Mouse (Mus musculus) Patski (cell line): Measurements from ENCODE around the gene Cdk12. TPM values are rescaled to one million over a fixed set of nuclear protein-coding genes. Genes with fewer than 3 reads are reported as not detected.

Experiments
- ATAC-seq: fragments of 100-300 bp; one replicate; pipeline ENCODE4 v1.8.0; 2021
- CTCF ChIA-PET: fragments of 350-600 bp; sonication (Branson Sonifier 250); formaldehyde crosslinking; loops from one replicate; lab custom pipeline; 2022; ENCODE audit warnings: inconsistent platforms; lab: Charles Lee
- POLR2A ChIA-PET: fragments of 350-600 bp; sonication (Branson Sonifier 250); formaldehyde crosslinking; loops from one replicate; lab custom pipeline; 2022; ENCODE audit warnings: antibody characterized with exemption, inconsistent platforms; lab: Charles Lee
- DNase-seq: peaks from one replicate; pipeline ENCODE4 v3.0.0-alpha.2; 2011; ENCODE audit warnings: low read depth, low spot score
- H3K27me3 ChIP-seq: fragments of 371-371 bp; one replicate; pipeline ENCODE4 v1.5.1; 2021
- CTCF ChIP-seq: fragments of 100-300 bp; IDR thresholded peaks from one replicate; pipeline ENCODE4 v1.5.1; 2021
- in situ Hi-C: fragments of 300-500 bp; cut with MboI; formaldehyde crosslinking; loops from 3 replicates; pipeline ENCODE4 v1.11.1; 2018; ENCODE audit warnings: low pct_unique_long_range_greater_than_20kb, mixed read lengths
- polyA plus RNA-seq: library from polyadenylated mRNA; unstranded; gene quantifications from one replicate; pipeline ENCODE4 v1.2.3, GENCODE M21; 2021

Gene Cdk12
- polyA plus RNA-seq, 1 experiment from 2014 or later, result 24.8 TPM

DNA sequence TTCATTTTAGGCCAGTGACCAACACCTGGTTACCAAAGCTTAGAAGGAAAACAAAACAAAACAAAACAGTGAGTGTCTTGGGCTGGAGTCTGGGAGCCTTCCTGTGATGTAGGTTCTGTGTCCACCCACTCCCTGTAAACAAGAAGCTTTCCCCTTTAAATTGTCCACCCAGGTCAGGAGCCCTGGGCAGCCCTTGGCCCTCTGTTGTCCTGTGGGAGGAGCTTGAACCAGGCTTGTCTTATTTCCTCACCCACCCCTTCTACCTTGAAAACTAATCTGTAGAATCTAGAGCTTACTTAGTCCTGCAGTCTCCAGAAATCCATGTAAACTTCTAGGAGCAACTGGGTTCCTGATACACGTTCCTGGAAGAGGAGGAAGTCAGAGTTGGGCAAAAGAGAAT lies 119.3 kb downstream of the Cdk12 start:
- DNase-seq, result no peak
- ChIA-PET CTCF (interaction anchor here (1.9 kb wide), 1 partner anchor 20 kb away, joined by 10 read pairs; no protein-coding TSS in a partner anchor), POLR2A (no interaction called here)
- peaks cover 90% of the 10 kb centered on the region for H3K27me3 ChIP-seq
- ATAC-seq, result no peak
- TF ChIP-seq CTCF, result no peak
- in situ Hi-C loops, result no loop called here

DNA sequence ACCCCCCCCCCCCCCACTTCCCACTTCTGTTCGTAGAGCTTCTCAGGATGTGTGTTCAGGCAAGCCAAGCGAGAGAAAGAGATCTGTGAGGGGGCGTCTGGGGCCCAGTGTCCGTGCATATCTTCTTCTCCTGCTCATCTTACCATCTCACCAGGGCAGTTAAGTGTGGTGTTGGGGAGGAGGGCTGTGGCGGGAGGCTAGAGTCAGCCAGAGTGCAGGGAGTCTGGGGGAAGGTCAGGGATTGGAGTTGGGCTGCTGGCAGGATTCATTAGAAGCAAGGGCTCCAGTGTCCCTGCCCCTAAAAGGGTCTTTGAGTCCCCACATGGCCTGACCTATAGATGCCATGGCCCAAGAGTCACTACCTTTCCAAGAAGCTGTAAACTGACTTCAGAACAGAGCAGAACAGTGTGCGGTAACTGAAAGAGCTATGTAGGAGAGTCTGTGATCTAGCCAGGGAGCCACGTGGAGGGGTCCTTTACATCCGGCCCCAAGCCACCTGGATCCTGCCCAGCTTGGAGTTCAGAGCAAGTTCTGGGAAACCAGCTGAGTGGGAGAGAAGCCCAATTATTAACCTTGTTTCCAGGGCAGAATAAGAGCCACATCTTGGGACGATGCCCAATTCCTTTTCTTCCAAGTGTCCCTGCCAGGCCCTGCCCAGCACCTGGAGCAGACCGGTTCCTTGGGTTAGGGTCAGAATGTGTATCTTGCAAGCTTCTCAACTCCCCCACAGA lies 120.4 kb downstream of the Cdk12 start:
- peaks cover 92% of the 10 kb centered on the region for H3K27me3 ChIP-seq
- CTCF ChIA-PET, result interaction anchor here (1.9 kb wide), 1 partner anchor 19 kb away, joined by 10 read pairs; no protein-coding TSS in a partner anchor
- no peak for TF ChIP-seq CTCF
- DNase-seq, result no peak
- ATAC-seq, result no peak
- in situ Hi-C loops, result no loop called here
- POLR2A ChIA-PET, result no interaction called here

DNA sequence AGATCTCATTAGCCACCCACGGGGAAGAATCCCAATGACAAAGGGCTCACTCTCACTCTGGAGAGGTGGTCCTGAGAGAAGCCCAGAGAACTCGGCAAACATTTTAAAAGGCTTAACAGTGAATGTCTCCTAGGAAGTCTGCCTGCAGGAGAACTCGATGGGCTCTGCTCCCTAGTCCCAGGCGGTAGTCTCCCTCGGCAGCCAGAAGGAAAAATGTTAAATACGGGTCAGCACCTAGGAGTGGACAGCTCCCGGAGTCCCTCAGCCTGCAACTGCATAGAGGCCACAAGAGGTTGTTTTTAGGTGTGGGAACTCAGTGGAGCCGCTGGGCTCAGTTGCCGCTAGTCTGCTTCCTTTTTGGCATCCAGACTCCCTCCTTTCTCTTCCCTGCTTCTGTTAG lies 121.1 kb downstream of the Cdk12 start:
- ATAC-seq, result no peak

DNA sequence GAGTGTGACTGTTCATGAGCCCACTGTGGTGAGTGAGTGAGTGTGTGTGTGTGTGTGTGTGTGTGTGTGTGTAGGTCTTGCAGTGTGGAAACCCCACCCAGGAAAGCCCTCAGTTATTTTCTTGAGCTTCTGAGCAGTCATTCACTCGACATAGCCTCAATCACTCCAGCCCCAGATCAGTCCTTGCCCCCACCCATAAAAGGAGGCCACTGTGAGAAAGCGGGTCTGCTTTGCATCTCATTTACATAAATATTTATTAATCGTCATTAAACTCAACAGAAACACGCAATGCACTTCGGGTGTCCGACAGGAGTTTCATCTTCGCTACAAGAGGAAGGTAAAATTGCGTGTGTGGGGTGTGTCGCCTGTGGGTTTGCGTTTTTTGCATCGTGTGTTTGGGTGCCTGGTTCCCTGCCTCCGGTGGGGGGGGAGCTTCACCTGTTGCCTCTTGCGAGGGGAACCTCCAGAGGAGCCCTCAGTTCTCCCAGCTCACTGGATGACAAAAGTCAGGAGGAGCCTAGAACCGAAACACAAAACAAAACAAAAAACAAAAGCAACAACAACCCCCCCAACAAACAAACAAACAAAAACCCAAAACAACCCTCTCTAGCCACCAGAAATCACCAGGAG lies 122.4 kb downstream of the Cdk12 start:
- in situ Hi-C loops, result no loop called here
- POLR2A ChIA-PET, result interaction anchor here (0.6 kb wide), 1 partner anchor 256 kb away, joined by 3 read pairs; no protein-coding TSS in a partner anchor
- no peak for TF ChIP-seq CTCF

More for the DNA sequence above, 121.1 kb downstream of the Cdk12 start:
- peaks cover 92% of the 10 kb centered on the region for H3K27me3 ChIP-seq
- ChIA-PET POLR2A (no interaction called here), CTCF (no interaction called here)
- TF ChIP-seq CTCF, result no peak
- in situ Hi-C loops, result no loop called here
- DNase-seq, result no peak

DNA sequence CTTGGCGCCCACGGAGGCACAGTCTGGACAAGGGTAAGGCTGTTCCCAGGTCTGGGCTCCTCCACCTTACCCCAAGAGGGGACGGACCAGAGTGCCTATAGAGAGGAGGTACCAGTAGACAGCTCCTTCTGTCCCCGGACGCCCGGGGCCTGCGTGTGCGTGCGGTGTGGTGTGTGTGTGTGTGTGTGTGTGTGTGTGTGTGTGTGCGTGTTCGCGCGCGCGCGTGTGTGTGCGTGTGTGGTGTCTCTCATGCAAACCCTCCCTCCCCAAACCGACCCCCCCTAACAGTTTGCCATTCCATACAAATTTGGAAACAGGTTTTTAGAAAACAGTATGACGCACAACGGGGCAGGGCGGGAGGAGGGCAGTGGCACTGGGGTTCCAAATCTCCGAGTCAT lies 123.0 kb downstream of the Cdk12 start:
- ATAC-seq, result no peak
- CTCF ChIA-PET, result no interaction called here
- in situ Hi-C loops, result no loop called here
- no peak for TF ChIP-seq CTCF
- POLR2A ChIA-PET, result interaction anchor here (0.6 kb wide), 1 partner anchor 257 kb away, joined by 3 read pairs; no protein-coding TSS in a partner anchor
- no peak for DNase-seq
- H3K27me3 ChIP-seq, result peaks cover 89% of the 10 kb centered on the region

More for the DNA sequence above, 122.4 kb downstream of the Cdk12 start:
- no peak for ATAC-seq
- peaks cover 89% of the 10 kb centered on the region for H3K27me3 ChIP-seq
- DNase-seq, result no peak
- CTCF ChIA-PET, result no interaction called here

DNA sequence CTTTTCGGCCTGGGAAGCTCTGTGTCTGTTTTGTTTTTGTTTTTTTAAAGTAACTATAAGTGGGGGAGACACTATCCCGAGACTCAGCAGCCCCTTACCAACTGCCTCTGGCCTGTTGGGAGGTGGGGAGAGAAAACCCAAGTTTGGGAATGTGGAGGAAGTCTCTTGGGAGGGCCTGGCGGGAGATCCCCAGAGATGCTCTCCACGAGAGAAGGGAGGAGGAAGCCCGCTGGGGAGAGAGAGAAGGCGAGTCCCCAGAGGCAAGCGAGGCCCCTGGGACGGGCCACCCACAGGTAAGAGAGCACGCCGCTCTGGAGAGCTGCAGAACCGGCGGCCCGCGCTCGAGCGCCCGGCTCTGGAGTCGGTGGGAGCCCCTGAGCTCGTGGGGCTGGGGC lies 123.9 kb downstream of the Cdk12 start:
- ChIA-PET POLR2A (interaction anchor here (0.6 kb wide), 1 partner anchor 49 kb away, joined by 6 read pairs; no protein-coding TSS in a partner anchor), CTCF (no interaction called here)
- TF ChIP-seq CTCF, result no peak
- H3K27me3 ChIP-seq, result peaks cover 86% of the 10 kb centered on the region
- in situ Hi-C loops, result no loop called here
- DNase-seq, result no peak
- no peak for ATAC-seq

DNA sequence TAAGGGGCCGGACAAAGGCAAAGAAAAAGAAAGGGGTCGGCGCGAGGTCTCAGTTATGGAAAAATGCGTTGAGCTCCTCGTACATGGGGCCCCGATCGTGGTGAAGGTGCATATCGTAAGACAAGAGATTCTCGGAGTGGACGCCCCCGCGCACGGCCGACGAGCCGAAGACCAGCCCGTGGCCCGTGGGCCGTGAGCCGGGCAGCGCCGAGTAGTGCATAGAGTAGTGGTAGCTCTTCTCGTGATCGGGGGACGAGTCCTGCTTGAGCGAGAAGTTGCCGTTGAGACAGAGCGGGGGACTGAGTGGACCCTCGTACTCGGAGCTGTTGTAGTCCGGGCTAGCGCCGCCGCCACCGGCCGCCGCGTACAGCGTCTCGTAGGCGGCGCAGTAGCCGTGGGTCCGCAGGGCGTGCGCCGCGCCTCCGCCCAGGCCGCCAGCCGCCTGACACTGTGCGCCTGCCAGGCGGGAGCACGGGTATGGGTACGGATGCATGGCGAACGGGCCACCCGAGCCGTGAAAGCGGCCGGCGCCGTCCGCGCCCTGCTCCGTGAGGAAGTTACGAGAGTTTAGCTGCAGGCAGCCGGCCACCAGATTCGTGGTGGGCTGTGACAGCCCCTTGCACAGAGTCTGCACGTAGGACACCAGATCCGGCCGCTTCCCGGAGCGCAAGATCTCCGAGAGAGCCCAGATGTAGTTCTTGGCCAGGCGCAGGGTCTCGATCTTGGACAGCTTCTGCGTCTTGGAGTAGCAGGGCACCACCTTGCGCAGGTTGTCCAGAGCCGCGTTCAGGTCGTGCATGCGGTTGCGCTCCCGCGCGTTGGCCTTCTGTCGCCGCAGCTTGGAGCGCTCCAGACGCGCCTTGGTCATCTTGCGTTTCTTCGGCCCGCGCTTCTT lies 124.5 kb downstream of the Cdk12 start:
- in situ Hi-C loops, result no loop called here
- ChIA-PET POLR2A (interaction anchor here (0.6 to 0.7 kb wide), 2 partner anchors 49 to 822 kb away, joined by 3 to 6 read pairs; no protein-coding TSS in a partner anchor), CTCF (no interaction called here)
- ATAC-seq (no peak), DNase-seq (no peak)
- peaks cover 88% of the 10 kb centered on the region for H3K27me3 ChIP-seq
- TF ChIP-seq CTCF, result no peak

DNA sequence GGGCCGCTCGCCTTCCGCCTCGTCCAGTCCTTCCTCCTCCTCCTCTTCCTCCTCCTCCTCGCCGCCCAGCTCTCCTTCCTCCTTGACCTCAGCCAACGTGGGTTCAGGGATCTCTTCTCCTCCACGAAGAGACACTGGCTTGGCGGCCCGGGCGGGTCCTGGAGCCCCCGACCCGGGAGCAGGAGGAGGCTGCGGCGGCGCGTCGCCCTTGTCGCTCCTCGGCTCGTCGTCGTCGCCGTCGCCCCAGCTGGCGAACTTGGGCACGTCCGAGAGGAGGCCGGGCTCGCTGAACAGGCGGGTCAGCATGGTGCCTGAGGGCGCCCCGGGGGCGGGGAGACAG lies 125.1 kb downstream of the Cdk12 start:
- POLR2A ChIA-PET, result interaction anchor here (0.7 kb wide), 1 partner anchor 823 kb away, joined by 3 read pairs; no protein-coding TSS in a partner anchor
- CTCF ChIA-PET, result no interaction called here
- peaks cover 88% of the 10 kb centered on the region for H3K27me3 ChIP-seq
- ATAC-seq, result no peak
- in situ Hi-C loops, result no loop called here
- DNase-seq, result no peak
- TF ChIP-seq CTCF, result no peak

Other genes starting within 250 kb of the Cdk12 start
- gene Plxdc1, start 216.6 kb upstream of the Cdk12 start, polyA plus RNA-seq, result 0.41 TPM
- 2.0 TPM for gene Arl5c, start 206.9 kb upstream of the Cdk12 start, polyA plus RNA-seq
- 6.0 TPM for gene Cacnb1, start 180.0 kb upstream of the Cdk12 start, polyA plus RNA-seq
- gene Rpl19, start 176.3 kb upstream of the Cdk12 start, polyA plus RNA-seq, result 1,363 TPM
- gene Stac2, start 149.6 kb upstream of the Cdk12 start, polyA plus RNA-seq, result 0.04 TPM
- 21.8 TPM for gene Fbxl20, start 52.7 kb upstream of the Cdk12 start, polyA plus RNA-seq
- 23.9 TPM for gene Med1, start 9.8 kb upstream of the Cdk12 start, polyA plus RNA-seq
- gene Neurod2, start 126.6 kb downstream of the Cdk12 start, polyA plus RNA-seq, result not detected
- 19.2 TPM for gene Ppp1r1b, start 145.3 kb downstream of the Cdk12 start, polyA plus RNA-seq
- 46.3 TPM for gene Stard3, start 155.3 kb downstream of the Cdk12 start, polyA plus RNA-seq
- not detected for gene Tcap, start 180.8 kb downstream of the Cdk12 start, polyA plus RNA-seq
- gene Pnmt, start 183.4 kb downstream of the Cdk12 start, polyA plus RNA-seq, result not detected
- 9.9 TPM for gene Pgap3, start 197.4 kb downstream of the Cdk12 start, polyA plus RNA-seq
- gene Erbb2, start 209.4 kb downstream of the Cdk12 start, polyA plus RNA-seq, result 33.4 TPM
- gene Mien1, start 235.9 kb downstream of the Cdk12 start, polyA plus RNA-seq, result 100 TPM
- 1.7 TPM for gene Grb7, start 243.3 kb downstream of the Cdk12 start, polyA plus RNA-seq